Mouse (Mus musculus): ENCODE results near the gene Rtl1.

DNA sequence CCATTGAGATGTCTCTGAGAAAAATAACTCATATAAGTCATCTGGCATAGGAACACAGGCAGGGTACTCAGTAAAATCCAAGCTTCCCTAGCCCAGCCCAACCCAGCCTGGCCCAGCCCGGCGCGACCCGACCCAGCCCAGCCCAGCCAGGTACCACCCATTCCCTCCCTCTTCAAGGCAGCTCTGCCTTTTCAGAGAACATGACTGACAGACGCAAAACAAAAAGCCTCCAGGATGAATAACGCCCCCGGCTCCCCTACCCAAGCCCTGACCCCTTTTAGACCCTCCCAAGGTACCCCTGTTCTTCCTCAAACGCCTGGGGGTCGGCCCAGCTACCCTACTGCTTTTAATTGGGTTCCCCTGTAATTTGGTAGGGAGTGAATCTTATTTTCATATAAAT is 7.8 kb upstream of the Rtl1 start:
- TF ChIP-seq CTCF (IDR thresholded peaks at IDR 0.05; ENCODE audit: borderline replicate concordance, extremely low read depth, insufficient read depth, insufficient read length), result no peak
- TF ChIP-seq POLR2A (IDR thresholded peaks at IDR 0.05; ENCODE audit: borderline replicate concordance, extremely low read depth, insufficient read depth, insufficient read length, poor library complexity, severe bottlenecking), result no peak
